Mouse (Mus musculus): ENCODE data around the gene Ccdc30.
A peak's percentile ranks its signal among the peaks of the same experiment; 100 is the strongest.

The Ccdc30 gene

GRCm38 (mm10) chr4:119415072-119415753 lies at the start of gene Ccdc30:
Ccdc30 (minus strand) TSS chr4:119415521.
- peak; percentile 92 for DNase-seq (ENCODE audit: low spot score)

- no peak for DNase-seq (ENCODE audit: low spot score)
Observed at GRCm38 (mm10) chr4:119463756-119464419, 48.6 kb upstream of the Ccdc30 start.

GRCm38 (mm10) chr4:119462858-119463755 lies 47.8 kb upstream of the Ccdc30 start:
- DNase-seq (ENCODE audit: low spot score), result peak; percentile 7

- DNase-seq (ENCODE audit: low spot score), result no peak
Observed at GRCm38 (mm10) chr4:119462457-119462856, 47.1 kb upstream of the Ccdc30 start.

GRCm38 (mm10) chr4:119460728-119461141 lies 45.4 kb upstream of the Ccdc30 start:
- DNase-seq (ENCODE audit: low spot score), result no peak

GRCm38 (mm10) chr4:119460296-119460695 lies 45.0 kb upstream of the Ccdc30 start:
- DNase-seq (ENCODE audit: low spot score), result no peak

GRCm38 (mm10) chr4:119453533-119453932 lies 38.2 kb upstream of the Ccdc30 start:
- DNase-seq (ENCODE audit: low spot score), result no peak

- no peak for DNase-seq (ENCODE audit: low spot score)
Observed at GRCm38 (mm10) chr4:119453128-119453527, 37.8 kb upstream of the Ccdc30 start.

- no peak for DNase-seq (ENCODE audit: low spot score)
Observed at GRCm38 (mm10) chr4:119450436-119450835, 35.1 kb upstream of the Ccdc30 start.

- DNase-seq (ENCODE audit: low spot score), result no peak
Observed at GRCm38 (mm10) chr4:119447786-119448185, 32.5 kb upstream of the Ccdc30 start.

GRCm38 (mm10) chr4:119447261-119447660 lies 31.9 kb upstream of the Ccdc30 start:
- no peak for DNase-seq (ENCODE audit: low spot score)

- DNase-seq (ENCODE audit: low spot score), result no peak
Observed at GRCm38 (mm10) chr4:119442539-119442938, 27.2 kb upstream of the Ccdc30 start.

GRCm38 (mm10) chr4:119441836-119442235 lies 26.5 kb upstream of the Ccdc30 start:
- no peak for DNase-seq (ENCODE audit: low spot score)

- no peak for DNase-seq (ENCODE audit: low spot score)
Observed at GRCm38 (mm10) chr4:119437936-119438335, 22.6 kb upstream of the Ccdc30 start.

GRCm38 (mm10) chr4:119430678-119431077 lies 15.4 kb upstream of the Ccdc30 start:
- DNase-seq (ENCODE audit: low spot score), result peak; percentile 22

GRCm38 (mm10) chr4:119427680-119428079 lies 12.4 kb upstream of the Ccdc30 start:
- no peak for DNase-seq (ENCODE audit: low spot score)

GRCm38 (mm10) chr4:119425601-119426000 lies 10.3 kb upstream of the Ccdc30 start:
- no peak for DNase-seq (ENCODE audit: low spot score)

GRCm38 (mm10) chr4:119425077-119425476 lies 9.8 kb upstream of the Ccdc30 start:
- no peak for DNase-seq (ENCODE audit: low spot score)

- DNase-seq (ENCODE audit: low spot score), result peak; percentile 96
Observed at GRCm38 (mm10) chr4:119422294-119422964, 7.1 kb upstream of the Ccdc30 start, which contains the start of the genes Ppcs and Zmynd12. Ppcs (minus strand) TSS chr4:119422420. Zmynd12 (plus strand) TSS chr4:119422814.

- no peak for DNase-seq (ENCODE audit: low spot score)
Observed at GRCm38 (mm10) chr4:119421921-119422293, 6.6 kb upstream of the Ccdc30 start.

- DNase-seq (ENCODE audit: low spot score), result peak; percentile 6
Observed at GRCm38 (mm10) chr4:119421191-119421590, 5.9 kb upstream of the Ccdc30 start.

GRCm38 (mm10) chr4:119417894-119418293 lies 2.6 kb upstream of the Ccdc30 start:
- no peak for DNase-seq (ENCODE audit: low spot score)

Data from yolk sac, embryonic 10.5 days (tissue).